Mouse (Mus musculus): Measurements from ENCODE around the gene Srpk2. TPM values are rescaled to one million over a fixed set of nuclear protein-coding genes. Genes with fewer than 3 reads are reported as not detected.
"Not testable (repeated sequence)": the region's sequence is repeated elsewhere in the genome, so short reads cannot be mapped to it uniquely, and the experiment has no call there.

The Srpk2 gene
- polyA plus RNA-seq, 1 experiment from 2014 or later: 36.2 TPM

- no peak overlapping the region for H3K4me3 ChIP-seq (replicated peaks; ENCODE audit: low read length)
- no peak overlapping the region for H3K4me2 ChIP-seq (ENCODE audit: low read depth, low read length)
- H3K4me1 ChIP-seq (ENCODE audit: control insufficient read depth, insufficient read depth, low read length): no peaks in the 10 kb centered on the region; the same call in 1 of the 2 replicates
- H3K9me3 ChIP-seq (replicated peaks; ENCODE audit: control insufficient read depth, low read length): no peaks in the 10 kb centered on the region
- no peak for ATAC-seq (ENCODE audit: insufficient read depth, low FRiP score)
- H3K27me3 ChIP-seq (ENCODE audit: control insufficient read depth, insufficient read depth, low read length): no peaks in the 10 kb centered on the region
- 69% methylated on average over 7 of the region's 7 CpGs for WGBS
- no peak overlapping the region; the same call in 1 of the 2 replicates for H3K27ac ChIP-seq (ENCODE audit: low read length)
- peaks cover 2% of the 10 kb centered on the region; the same call in 1 of the 2 replicates for H3K36me3 ChIP-seq (ENCODE audit: control insufficient read depth, insufficient read depth, low read length)
- no peak overlapping the region for H3K9ac ChIP-seq (ENCODE audit: low read length)
Measured at GRCm38 (mm10) chr5:23604036-23604705, 80.2 kb downstream of the Srpk2 start.

GRCm38 (mm10) chr5:23599750-23600537 lies 84.5 kb downstream of the Srpk2 start:
- Histone ChIP-seq H3K4me1 (ENCODE audit: control insufficient read depth, insufficient read depth, low read length) (peaks cover 8% of the 10 kb centered on the region), H3K36me3 (ENCODE audit: control insufficient read depth, insufficient read depth, low read length) (no peaks in the 10 kb centered on the region), H3K27ac (ENCODE audit: low read length) (no peak overlapping the region), H3K9ac (ENCODE audit: low read length) (no peak overlapping the region), H3K4me3 (replicated peaks; ENCODE audit: low read length) (no peak overlapping the region), H3K4me2 (ENCODE audit: low read depth, low read length) (no peak overlapping the region), H3K9me3 (replicated peaks; ENCODE audit: control insufficient read depth, low read length) (no peaks in the 10 kb centered on the region), H3K27me3 (ENCODE audit: control insufficient read depth, insufficient read depth, low read length) (no peaks in the 10 kb centered on the region)
- ATAC-seq (ENCODE audit: insufficient read depth, low FRiP score): no peak
- WGBS: 73% methylated on average over 5 of the region's 5 CpGs

GRCm38 (mm10) chr5:23599171-23599570 lies 85.2 kb downstream of the Srpk2 start:
- Histone ChIP-seq H3K27ac (ENCODE audit: low read length) (no peak overlapping the region), H3K4me1 (ENCODE audit: control insufficient read depth, insufficient read depth, low read length) (peaks cover 8% of the 10 kb centered on the region), H3K9ac (ENCODE audit: low read length) (no peak overlapping the region), H3K4me2 (ENCODE audit: low read depth, low read length) (no peak overlapping the region), H3K36me3 (ENCODE audit: control insufficient read depth, insufficient read depth, low read length) (no peaks in the 10 kb centered on the region), H3K4me3 (replicated peaks; ENCODE audit: low read length) (no peak overlapping the region), H3K27me3 (ENCODE audit: control insufficient read depth, insufficient read depth, low read length) (no peaks in the 10 kb centered on the region), H3K9me3 (replicated peaks; ENCODE audit: control insufficient read depth, low read length) (no peaks in the 10 kb centered on the region)
- 47% methylated on average over 3 of the region's 3 CpGs for WGBS
- ATAC-seq (ENCODE audit: insufficient read depth, low FRiP score): no peak

- Histone ChIP-seq H3K4me3 (replicated peaks; ENCODE audit: low read length) (no peak overlapping the region), H3K4me1 (ENCODE audit: control insufficient read depth, insufficient read depth, low read length) (peaks cover 8% of the 10 kb centered on the region), H3K4me2 (ENCODE audit: low read depth, low read length) (no peak overlapping the region), H3K27ac (ENCODE audit: low read length) (peak overlapping the region; percentile 46; the same call in 1 of the 2 replicates), H3K9ac (ENCODE audit: low read length) (peak overlapping the region; percentile 26; the same call in 1 of the 2 replicates), H3K36me3 (ENCODE audit: control insufficient read depth, insufficient read depth, low read length) (no peaks in the 10 kb centered on the region), H3K9me3 (replicated peaks; ENCODE audit: control insufficient read depth, low read length) (no peaks in the 10 kb centered on the region), H3K27me3 (ENCODE audit: control insufficient read depth, insufficient read depth, low read length) (no peaks in the 10 kb centered on the region)
- no peak for ATAC-seq (ENCODE audit: insufficient read depth, low FRiP score)
- 61% methylated on average over 12 of the region's 12 CpGs for WGBS
Measured at GRCm38 (mm10) chr5:23598491-23598890, 85.9 kb downstream of the Srpk2 start.

- no peak for ATAC-seq (ENCODE audit: insufficient read depth, low FRiP score)
- Histone ChIP-seq H3K27ac (ENCODE audit: low read length) (peak overlapping the region; percentile 46; the same call in 1 of the 2 replicates), H3K4me1 (ENCODE audit: control insufficient read depth, insufficient read depth, low read length) (peaks cover 8% of the 10 kb centered on the region), H3K36me3 (ENCODE audit: control insufficient read depth, insufficient read depth, low read length) (no peaks in the 10 kb centered on the region), H3K9me3 (replicated peaks; ENCODE audit: control insufficient read depth, low read length) (no peaks in the 10 kb centered on the region), H3K4me3 (replicated peaks; ENCODE audit: low read length) (no peak overlapping the region), H3K27me3 (ENCODE audit: control insufficient read depth, insufficient read depth, low read length) (no peaks in the 10 kb centered on the region), H3K9ac (ENCODE audit: low read length) (peak overlapping the region; percentile 26), H3K4me2 (ENCODE audit: low read depth, low read length) (no peak overlapping the region)
- 38% methylated on average over 1 of the region's 1 CpGs for WGBS
Measured at GRCm38 (mm10) chr5:23597999-23598398, 86.4 kb downstream of the Srpk2 start.

- no peak overlapping the region for H3K9ac ChIP-seq (ENCODE audit: low read length)
- no peak for ATAC-seq (ENCODE audit: insufficient read depth, low FRiP score)
- H3K4me3 ChIP-seq (replicated peaks; ENCODE audit: low read length): no peak overlapping the region
Measured at GRCm38 (mm10) chr5:23597260-23597864, 87.1 kb downstream of the Srpk2 start.

GRCm38 (mm10) chr5:23596326-23596965 lies 88.0 kb downstream of the Srpk2 start:
- H3K9me3 ChIP-seq (replicated peaks; ENCODE audit: control insufficient read depth, low read length): no peaks in the 10 kb centered on the region
- no peak for ATAC-seq (ENCODE audit: insufficient read depth, low FRiP score)
- H3K36me3 ChIP-seq (ENCODE audit: control insufficient read depth, insufficient read depth, low read length): no peaks in the 10 kb centered on the region
- H3K27me3 ChIP-seq (ENCODE audit: control insufficient read depth, insufficient read depth, low read length): no peaks in the 10 kb centered on the region
- H3K4me1 ChIP-seq (ENCODE audit: control insufficient read depth, insufficient read depth, low read length): peaks cover 8% of the 10 kb centered on the region
- WGBS: 77% methylated on average over 5 of the region's 5 CpGs
- no peak overlapping the region for H3K4me2 ChIP-seq (ENCODE audit: low read depth, low read length)
- H3K4me3 ChIP-seq (replicated peaks; ENCODE audit: low read length): no peak overlapping the region
- no peak overlapping the region for H3K27ac ChIP-seq (ENCODE audit: low read length)
- H3K9ac ChIP-seq (ENCODE audit: low read length): no peak overlapping the region

More at GRCm38 (mm10) chr5:23597260-23597864, 87.1 kb downstream of the Srpk2 start:
- H3K27ac ChIP-seq (ENCODE audit: low read length): no peak overlapping the region
- no peaks in the 10 kb centered on the region for H3K36me3 ChIP-seq (ENCODE audit: control insufficient read depth, insufficient read depth, low read length)
- 69% methylated on average over 8 of the region's 8 CpGs for WGBS
- no peaks in the 10 kb centered on the region for H3K9me3 ChIP-seq (replicated peaks; ENCODE audit: control insufficient read depth, low read length)
- peaks cover 8% of the 10 kb centered on the region for H3K4me1 ChIP-seq (ENCODE audit: control insufficient read depth, insufficient read depth, low read length)
- no peak overlapping the region for H3K4me2 ChIP-seq (ENCODE audit: low read depth, low read length)
- no peaks in the 10 kb centered on the region for H3K27me3 ChIP-seq (ENCODE audit: control insufficient read depth, insufficient read depth, low read length)

- WGBS: 82% methylated on average over 4 of the region's 5 CpGs
- H3K36me3 ChIP-seq (ENCODE audit: control insufficient read depth, insufficient read depth, low read length); ATAC-seq (ENCODE audit: insufficient read depth, low FRiP score): not testable (repeated sequence)
Measured at GRCm38 (mm10) chr5:23590298-23590697, 94.1 kb downstream of the Srpk2 start.

More at GRCm38 (mm10) chr5:23590298-23590697, 94.1 kb downstream of the Srpk2 start:
- not testable (repeated sequence) for H3K9ac ChIP-seq (ENCODE audit: low read length); H3K27me3 ChIP-seq (ENCODE audit: control insufficient read depth, insufficient read depth, low read length); H3K4me3 ChIP-seq (replicated peaks; ENCODE audit: low read length); H3K4me2 ChIP-seq (ENCODE audit: low read depth, low read length); H3K4me1 ChIP-seq (ENCODE audit: control insufficient read depth, insufficient read depth, low read length); H3K9me3 ChIP-seq (replicated peaks; ENCODE audit: control insufficient read depth, low read length); H3K27ac ChIP-seq (ENCODE audit: low read length)

Data from stomach, embryonic 16.5 days (tissue).